Mouse (Mus musculus) heart, embryonic 16.5 days (tissue): ENCODE results near the gene Git2. TPM values are rescaled to one million over a fixed set of nuclear protein-coding genes. Genes with fewer than 3 reads are reported as not detected.

ENCODE experiments used
- ATAC-seq: fragments of 200-750 bp; cut with Nextera tagmentation; replicated peaks from 2 replicates; pipeline ENCODE4 v1.8.0; 2017; ENCODE audit warnings: moderate number of reproducible peaks; ENCODE audit not compliant: insufficient read depth, low FRiP score; ENCODE audit errors: extremely low read depth
- H3K27ac ChIP-seq: fragments of 300-500 bp; sonication (generic); 2 replicates; pipeline ENCODE4 v1.5.1; 2014; ENCODE audit warnings: mild to moderate bottlenecking, low read length, control low read depth, moderate library complexity
- H3K27me3 ChIP-seq: fragments of 300-500 bp; sonication (generic); 2 replicates; pipeline ENCODE4 v1.6.1; 2014; ENCODE audit warnings: low read length, mixed read lengths; ENCODE audit not compliant: control insufficient read depth, insufficient read depth
- H3K36me3 ChIP-seq: fragments of 300-500 bp; sonication (generic); 2 replicates; pipeline ENCODE4 v1.6.1; 2014; ENCODE audit not compliant: control insufficient read depth, insufficient read depth
- H3K4me1 ChIP-seq: fragments of 300-500 bp; sonication (generic); 2 replicates; pipeline ENCODE4 v1.6.1; 2014; ENCODE audit warnings: low read length, mixed read lengths; ENCODE audit not compliant: control insufficient read depth, insufficient read depth
- H3K4me2 ChIP-seq: fragments of 300-500 bp; sonication (generic); 2 replicates; pipeline ENCODE4 v1.6.1; 2014; ENCODE audit warnings: low read depth, mild to moderate bottlenecking, control low read depth, low read length
- H3K4me3 ChIP-seq: fragments of 300-500 bp; sonication (generic); 2 replicates; pipeline ENCODE4 v1.5.1; 2014; ENCODE audit warnings: mild to moderate bottlenecking, control low read depth, low read length
- H3K9ac ChIP-seq: fragments of 300-500 bp; sonication (generic); 2 replicates; pipeline ENCODE4 v1.6.1; 2014; ENCODE audit warnings: low read length, control low read depth
- H3K9me3 ChIP-seq: fragments of 300-500 bp; sonication (generic); replicated peaks from 2 replicates; pipeline ENCODE4 v1.6.1; 2016; ENCODE audit warnings: low read length; ENCODE audit not compliant: control insufficient read depth
- WGBS: fragments of 180-500 bp; shearing (Covaris S2); extraction: QIAGEN DNeasy Blood & Tissue Kit; methylation state at CpG from one replicate; pipeline ENCODE4 v1.1.7; 2014; 5-methylcytosine and 5-hydroxymethylcytosine counted together
- polyA plus RNA-seq: library from polyadenylated mRNA; unstranded; fragments of >200 nt; fragmentation: Nextera tagmentation; extraction: Ambion mirVana; gene quantifications from 2 replicates; pipeline ENCODE4 v1.2.1, GENCODE M21; 2015

Gene Git2
- polyA plus RNA-seq, 1 experiment from 2014 or later: 46.6 TPM

GRCm38 (mm10) chr5:114801841-114802240, 26.5 kb upstream of the Git2 start:
- ATAC-seq: no peak
- H3K36me3 ChIP-seq: peaks cover 47% of the 10 kb centered on the region
- no peak overlapping the region for H3K27ac ChIP-seq
- no peak overlapping the region for H3K9ac ChIP-seq
- H3K9me3 ChIP-seq: no peaks in the 10 kb centered on the region
- H3K27me3 ChIP-seq: no peaks in the 10 kb centered on the region
- no peak overlapping the region for H3K4me2 ChIP-seq
- peaks cover 10% of the 10 kb centered on the region for H3K4me1 ChIP-seq
- 89% methylated on average over 6 of the region's 6 CpGs for WGBS
- no peak overlapping the region for H3K4me3 ChIP-seq

GRCm38 (mm10) chr5:114801049-114801448, 25.7 kb upstream of the Git2 start:
- Histone ChIP-seq H3K4me1 (peaks cover 9% of the 10 kb centered on the region), H3K27ac (no peak overlapping the region), H3K4me3 (no peak overlapping the region), H3K9me3 (no peaks in the 10 kb centered on the region), H3K9ac (no peak overlapping the region), H3K4me2 (no peak overlapping the region), H3K36me3 (peaks cover 47% of the 10 kb centered on the region), H3K27me3 (no peaks in the 10 kb centered on the region)
- no peak for ATAC-seq
- WGBS: 38% methylated on average over 8 of the region's 8 CpGs

GRCm38 (mm10) chr5:114799848-114800247, 24.5 kb upstream of the Git2 start:
- peaks cover 47% of the 10 kb centered on the region for H3K36me3 ChIP-seq
- no peak for ATAC-seq
- no peak overlapping the region for H3K27ac ChIP-seq
- H3K4me1 ChIP-seq: peaks cover 18% of the 10 kb centered on the region
- WGBS: 67% methylated on average over 11 of the region's 11 CpGs
- H3K27me3 ChIP-seq: no peaks in the 10 kb centered on the region
- no peak overlapping the region for H3K9ac ChIP-seq
- H3K9me3 ChIP-seq: no peaks in the 10 kb centered on the region
- H3K4me3 ChIP-seq: no peak overlapping the region
- H3K4me2 ChIP-seq: no peak overlapping the region

GRCm38 (mm10) chr5:114797253-114797652, 21.9 kb upstream of the Git2 start:
- Histone ChIP-seq H3K9ac (no peak overlapping the region), H3K4me1 (peaks cover 20% of the 10 kb centered on the region), H3K27me3 (no peaks in the 10 kb centered on the region), H3K9me3 (no peaks in the 10 kb centered on the region), H3K4me2 (no peak overlapping the region), H3K27ac (no peak overlapping the region), H3K36me3 (peaks cover 36% of the 10 kb centered on the region), H3K4me3 (no peak overlapping the region)
- no peak for ATAC-seq
- WGBS: 89% methylated on average over 8 of the region's 8 CpGs

GRCm38 (mm10) chr5:114796299-114797012, 21.1 kb upstream of the Git2 start:
- H3K4me3 ChIP-seq: peak overlapping the region; percentile 43
- peak overlapping the region; percentile 70 for H3K4me2 ChIP-seq
- H3K9me3 ChIP-seq: no peaks in the 10 kb centered on the region
- H3K27me3 ChIP-seq: no peaks in the 10 kb centered on the region
- H3K36me3 ChIP-seq: peaks cover 33% of the 10 kb centered on the region
- 24% methylated on average over 40 of the region's 40 CpGs for WGBS
- H3K4me1 ChIP-seq: peaks cover 20% of the 10 kb centered on the region
- no peak overlapping the region for H3K27ac ChIP-seq
- ATAC-seq: peak; percentile 39; the same call in 1 of the 2 replicates
- peak overlapping the region; percentile 60; the same call in 1 of the 2 replicates for H3K9ac ChIP-seq

GRCm38 (mm10) chr5:114795653-114796052, 20.3 kb upstream of the Git2 start:
- no peak for ATAC-seq
- Histone ChIP-seq H3K4me3 (no peak overlapping the region), H3K9me3 (no peaks in the 10 kb centered on the region), H3K36me3 (peaks cover 37% of the 10 kb centered on the region), H3K9ac (no peak overlapping the region), H3K4me1 (peaks cover 20% of the 10 kb centered on the region), H3K27ac (no peak overlapping the region), H3K4me2 (no peak overlapping the region), H3K27me3 (no peaks in the 10 kb centered on the region)
- WGBS: 62% methylated on average over 9 of the region's 9 CpGs

- H3K27ac ChIP-seq: no peak overlapping the region
- no peak overlapping the region for H3K9ac ChIP-seq
- 36% methylated on average over 9 of the region's 9 CpGs for WGBS
- H3K9me3 ChIP-seq: no peaks in the 10 kb centered on the region
- H3K4me2 ChIP-seq: no peak overlapping the region
- ATAC-seq: no peak
- H3K4me1 ChIP-seq: peaks cover 20% of the 10 kb centered on the region
- H3K4me3 ChIP-seq: no peak overlapping the region
- no peaks in the 10 kb centered on the region for H3K27me3 ChIP-seq
- peaks cover 33% of the 10 kb centered on the region for H3K36me3 ChIP-seq
These were observed 19.9 kb upstream of the Git2 start for GRCm38 (mm10) chr5:114795231-114795630.

- no peak overlapping the region for H3K9ac ChIP-seq
- H3K36me3 ChIP-seq: peaks cover 32% of the 10 kb centered on the region
- peaks cover 20% of the 10 kb centered on the region for H3K4me1 ChIP-seq
- no peaks in the 10 kb centered on the region for H3K9me3 ChIP-seq
- ATAC-seq: no peak
- H3K27ac ChIP-seq: no peak overlapping the region
- no peak overlapping the region for H3K4me3 ChIP-seq
- no peak overlapping the region for H3K4me2 ChIP-seq
- H3K27me3 ChIP-seq: no peaks in the 10 kb centered on the region
- WGBS: 71% methylated on average over 4 of the region's 4 CpGs
These were observed 19.3 kb upstream of the Git2 start for GRCm38 (mm10) chr5:114794609-114795008.

GRCm38 (mm10) chr5:114793317-114793716, 18.0 kb upstream of the Git2 start:
- Histone ChIP-seq H3K4me1 (peaks cover 20% of the 10 kb centered on the region), H3K9me3 (no peaks in the 10 kb centered on the region), H3K4me3 (no peak overlapping the region), H3K36me3 (peaks cover 29% of the 10 kb centered on the region), H3K4me2 (no peak overlapping the region), H3K27ac (no peak overlapping the region), H3K27me3 (no peaks in the 10 kb centered on the region), H3K9ac (no peak overlapping the region)
- no peak for ATAC-seq
- 74% methylated on average over 7 of the region's 7 CpGs for WGBS
